Mouse (Mus musculus) thymus, adult 18-20 months (tissue): ENCODE data around the gene Scarb1.

Experiments
- DNase-seq, 2 experiments: peaks; one replicate each; pipeline ENCODE4 v3.0.0; 2022; ENCODE audit warnings: mixed read lengths in 2 of 2

Scarb1 gene

GRCm38 (mm10) chr5:125303055-125303454 lies 37.8 kb downstream of the Scarb1 start:
- DNase-seq, result no peak

- DNase-seq, result no peak
These were observed 42.7 kb downstream of the Scarb1 start for GRCm38 (mm10) chr5:125298234-125298633.

DNA sequence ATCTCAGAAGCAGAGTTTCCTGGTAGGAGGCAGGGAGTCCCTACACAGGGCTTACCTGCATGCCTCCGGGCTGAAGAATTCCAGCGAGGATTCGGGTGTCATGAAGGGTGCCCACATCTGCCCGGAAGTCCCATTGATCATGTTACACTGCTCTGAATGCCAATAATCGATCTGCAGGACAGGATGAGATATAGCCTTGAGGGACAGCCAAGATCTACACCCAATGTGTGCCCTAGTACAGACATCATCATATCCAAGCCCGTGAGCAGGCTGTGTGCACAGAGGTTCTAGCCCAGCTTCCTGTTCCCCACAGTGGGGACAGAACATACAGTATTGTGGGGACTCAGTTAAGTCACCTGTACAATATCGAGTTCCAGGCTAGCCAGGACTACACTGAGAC lies 43.7 kb downstream of the Scarb1 start:
- no peak for DNase-seq

- no peak for DNase-seq
These were observed 47.9 kb downstream of the Scarb1 start for GRCm38 (mm10) chr5:125292951-125293350.

GRCm38 (mm10) chr5:125291895-125292294 lies 49.0 kb downstream of the Scarb1 start:
- no peak for DNase-seq

DNA sequence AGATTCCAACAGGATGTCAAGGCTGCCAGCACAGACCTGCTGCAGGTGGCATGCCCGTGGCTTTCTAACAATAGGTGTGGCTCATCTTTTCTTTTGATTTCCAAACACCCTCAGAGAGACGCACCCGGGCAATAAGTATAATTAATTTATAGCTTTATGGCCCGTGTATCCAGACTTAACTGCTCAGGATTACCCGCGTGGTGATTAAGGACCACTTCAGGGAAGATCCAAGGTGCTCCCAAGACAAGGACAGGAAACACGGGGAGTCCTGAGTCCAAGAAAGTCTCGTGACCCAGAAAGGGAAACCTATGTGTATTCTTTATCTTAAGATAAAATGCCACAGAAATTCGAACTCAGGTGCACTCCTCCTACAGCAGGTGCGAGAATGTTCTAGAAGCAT lies 49.5 kb downstream of the Scarb1 start:
- DNase-seq, result no peak

DNA sequence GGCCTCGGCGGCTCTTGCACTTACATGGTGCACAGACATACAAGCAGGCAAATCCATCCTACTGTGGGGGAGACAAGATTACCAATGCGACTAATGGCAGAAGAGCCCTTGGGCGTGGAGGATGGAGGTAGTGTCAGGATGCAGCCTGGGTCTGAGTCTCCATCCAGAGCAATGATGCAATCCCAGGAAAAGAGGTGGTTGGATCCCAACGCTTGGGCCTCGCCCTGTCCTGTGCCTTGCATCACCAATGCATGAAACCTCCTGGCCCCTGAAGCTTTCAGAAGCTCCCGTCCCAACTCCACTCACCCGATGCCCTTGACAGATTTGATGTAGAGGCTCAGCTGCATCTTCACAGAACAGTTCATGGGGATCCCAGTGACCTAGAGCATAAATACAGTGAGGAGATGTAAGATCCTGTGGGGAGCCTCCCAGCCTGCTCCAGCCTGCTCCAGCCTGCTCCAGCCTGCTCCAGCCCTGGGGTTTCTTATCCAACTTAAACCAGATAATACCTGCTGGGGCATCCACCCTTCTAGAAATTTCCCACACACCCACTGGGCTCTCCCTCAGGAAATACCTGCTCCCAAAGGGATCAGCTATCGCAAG lies 53.7 kb downstream of the Scarb1 start:
- DNase-seq, result no peak

GRCm38 (mm10) chr5:125286090-125286489 lies 54.8 kb downstream of the Scarb1 start:
- no peak for DNase-seq

DNA sequence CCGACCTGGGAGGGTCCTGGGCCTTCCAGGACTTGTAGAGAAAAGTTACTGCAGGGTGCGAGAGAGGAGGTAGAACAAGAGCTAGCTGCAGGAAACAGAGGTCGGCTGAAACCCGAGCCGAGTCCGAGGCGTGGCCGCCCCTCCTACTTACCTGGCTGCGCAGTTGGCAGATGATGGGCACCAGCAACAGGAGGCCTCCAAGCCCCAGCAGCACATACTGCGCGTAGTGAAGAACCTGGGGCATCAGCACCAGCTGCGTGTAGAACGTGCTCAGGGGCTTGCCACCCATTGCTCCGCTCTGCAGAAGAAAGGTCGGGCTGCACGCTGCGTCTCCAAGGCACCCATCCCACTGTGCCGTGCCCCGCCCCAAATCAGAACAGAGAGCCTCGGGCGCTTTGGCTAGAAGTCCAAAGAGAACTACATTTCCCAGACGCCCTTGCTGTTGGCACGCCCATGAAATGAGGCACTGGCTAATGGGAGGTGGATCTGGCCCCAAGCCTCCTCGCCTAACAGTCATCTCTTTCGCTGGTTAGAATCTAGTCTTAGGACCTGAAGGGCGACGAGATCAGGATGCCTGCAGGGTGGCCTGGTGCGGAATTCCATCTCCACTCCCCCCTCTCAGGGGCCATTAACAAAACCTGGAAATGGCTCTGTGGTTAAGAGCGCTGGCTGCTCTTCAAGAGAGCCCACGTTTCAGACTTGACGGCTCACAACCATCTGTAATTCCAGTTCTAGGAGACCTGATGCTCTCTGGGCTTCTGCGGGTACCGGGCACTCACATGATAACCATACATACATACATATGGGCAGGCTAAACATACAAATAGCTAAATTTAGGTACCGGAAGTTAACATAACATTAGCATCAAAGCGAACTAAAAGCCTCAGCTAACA lies 56.9 kb downstream of the Scarb1 start:
- no peak for DNase-seq

GRCm38 (mm10) chr5:125279216-125279615 lies 61.7 kb downstream of the Scarb1 start:
- no peak for DNase-seq

GRCm38 (mm10) chr5:125278314-125278713 lies 62.6 kb downstream of the Scarb1 start:
- no peak for DNase-seq

DNA sequence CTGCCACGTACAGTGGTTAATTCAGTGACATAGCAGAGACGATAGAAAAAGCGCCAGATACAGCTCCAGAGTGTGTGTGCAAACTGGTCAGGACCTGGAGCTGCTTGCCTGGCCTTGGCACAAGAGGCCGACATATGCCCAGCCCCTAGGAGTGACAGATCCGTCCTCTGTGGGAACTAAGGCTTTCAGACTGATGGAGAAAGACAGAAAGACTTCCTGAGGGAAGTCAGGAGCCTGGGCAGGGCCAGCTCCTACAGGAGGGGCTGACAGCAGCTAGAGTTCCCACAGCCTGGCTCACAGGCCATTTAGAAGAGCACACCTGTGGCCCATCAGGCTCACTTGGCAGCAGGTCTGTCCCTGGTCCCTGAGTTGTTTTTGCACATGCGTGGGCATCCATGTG lies 63.6 kb downstream of the Scarb1 start:
- DNase-seq, result no peak

GRCm38 (mm10) chr5:125276765-125277164 lies 64.1 kb downstream of the Scarb1 start:
- DNase-seq, result no peak

- no peak for DNase-seq
These were observed 65.6 kb downstream of the Scarb1 start for GRCm38 (mm10) chr5:125275315-125275714.

DNA sequence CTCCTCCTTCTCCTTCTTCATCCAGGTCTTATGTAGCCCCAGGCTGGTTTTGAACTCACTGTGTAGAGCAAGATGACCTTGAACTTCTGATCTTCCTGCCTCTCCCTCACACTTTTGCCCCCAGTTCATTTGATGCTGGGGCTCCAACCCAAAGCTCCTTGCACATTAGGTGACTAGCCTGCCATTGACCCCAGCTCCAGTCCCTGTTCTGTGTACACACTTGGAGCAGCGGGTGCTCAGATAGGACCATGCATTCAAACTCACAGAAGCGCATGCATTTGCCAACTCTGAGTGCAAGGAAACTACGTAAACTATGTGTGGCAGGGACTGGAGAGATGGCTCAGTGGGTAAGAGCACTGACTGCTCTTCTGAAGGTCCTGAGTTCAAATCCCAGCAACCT lies 66.1 kb downstream of the Scarb1 start:
- no peak for DNase-seq

DNA sequence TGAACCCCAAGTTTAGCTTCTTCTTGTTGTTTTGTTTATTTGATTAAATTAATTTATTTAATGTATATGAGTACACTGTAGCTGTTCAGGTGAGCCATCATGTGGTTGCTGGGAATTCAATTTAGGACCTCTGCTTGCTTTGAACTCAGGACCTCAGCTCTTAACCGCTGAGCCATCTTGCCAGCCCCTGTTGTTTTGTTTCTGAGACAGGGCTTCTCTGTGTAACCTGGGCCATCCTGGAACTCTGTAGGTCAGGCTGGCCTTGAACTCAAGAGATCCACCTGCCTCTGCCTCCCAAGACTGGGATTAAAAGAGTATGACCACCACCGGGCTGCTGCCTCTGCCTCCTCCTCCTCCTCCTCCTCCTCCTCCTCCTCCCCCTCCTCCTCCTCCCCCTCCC lies 66.7 kb downstream of the Scarb1 start:
- no peak for DNase-seq

DNA sequence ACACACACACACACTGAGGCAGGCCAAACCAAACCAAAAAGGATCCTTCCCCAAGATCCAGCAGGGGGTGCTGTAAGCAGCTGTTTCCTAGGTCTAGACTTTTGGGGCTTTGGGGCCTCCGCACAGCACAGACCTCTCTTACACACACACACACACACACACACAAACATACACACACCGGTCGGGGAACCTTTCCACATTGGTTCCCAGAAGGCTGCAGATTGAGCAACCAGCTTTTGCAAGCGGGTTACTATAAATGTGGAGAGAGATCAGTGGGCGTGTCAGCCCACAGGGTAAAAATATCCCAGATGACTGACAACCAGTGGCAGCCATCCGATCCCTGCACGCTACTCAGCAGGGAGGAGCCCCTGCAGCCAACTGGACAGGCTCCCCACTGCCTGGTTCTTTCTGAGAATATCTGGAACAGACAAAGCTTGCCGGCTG lies 67.2 kb downstream of the Scarb1 start:
- DNase-seq, result peak in 1 of 2 experiments; percentile 17

DNA sequence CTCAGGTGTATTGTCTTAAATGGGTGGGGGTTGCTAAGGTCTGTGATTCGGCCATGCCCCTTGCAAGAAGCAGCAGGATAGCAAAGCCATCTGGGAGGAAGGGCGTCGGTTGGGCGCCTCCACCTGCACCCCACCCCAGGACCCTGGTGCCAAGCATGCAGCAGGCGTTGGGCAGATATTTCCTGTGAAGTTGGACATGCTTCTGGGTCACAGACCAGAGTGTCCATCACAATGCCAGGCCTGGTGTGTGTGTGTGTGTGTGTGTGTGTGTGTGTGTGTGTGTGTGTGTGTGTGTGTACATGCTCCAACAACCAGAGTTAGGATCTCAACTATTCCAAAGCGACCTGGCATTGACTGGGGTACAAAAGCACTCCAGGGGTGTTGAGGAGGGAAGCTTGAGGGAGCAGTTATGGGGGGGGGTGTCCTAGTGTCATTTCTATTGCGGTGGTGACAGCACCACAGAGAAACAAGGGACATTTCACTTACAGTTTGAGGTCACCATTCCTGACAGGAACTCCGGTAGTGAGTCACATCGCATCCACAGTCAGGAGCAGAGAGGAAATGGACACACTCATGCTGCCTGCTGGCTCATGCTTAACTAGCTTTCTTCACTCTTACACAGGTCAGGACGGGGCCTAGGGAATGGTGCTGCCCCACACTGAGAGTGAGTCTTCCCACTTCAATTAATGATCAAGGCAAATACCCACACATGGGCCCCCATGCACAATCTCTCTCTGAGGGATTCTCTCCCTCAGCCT lies 68.5 kb downstream of the Scarb1 start:
- no peak for DNase-seq

DNA sequence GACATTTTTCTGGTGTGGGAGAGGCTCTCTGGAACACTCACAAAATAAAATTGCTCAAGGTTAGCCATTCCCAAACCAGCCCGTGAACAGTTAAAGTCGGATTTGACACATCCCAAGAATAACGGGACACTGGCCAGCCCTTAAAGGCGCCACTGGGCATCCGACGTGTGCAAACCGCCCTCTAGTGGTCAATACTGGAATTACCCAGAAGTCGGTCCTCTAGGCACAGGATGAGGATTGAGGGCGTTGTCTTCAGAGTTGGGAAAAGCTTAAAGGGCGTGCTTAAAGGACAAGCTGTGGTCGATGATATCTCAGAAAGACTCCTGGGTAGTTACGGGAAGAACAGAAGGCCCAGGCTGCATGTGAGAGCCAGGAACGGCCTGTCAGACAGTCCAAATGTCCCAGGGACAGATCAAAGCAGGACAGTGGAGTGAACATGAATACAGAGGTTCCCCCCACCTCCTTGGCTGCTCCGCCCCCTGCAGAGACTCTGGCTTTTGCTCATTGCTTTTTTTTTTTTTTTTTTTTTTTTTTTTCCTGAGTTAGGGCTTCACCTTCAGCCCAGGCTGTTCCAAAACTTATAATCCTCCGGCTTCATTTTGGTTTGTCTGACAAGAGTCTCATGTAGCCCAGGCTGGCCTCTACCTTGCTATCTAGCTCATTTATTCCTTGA lies 69.2 kb downstream of the Scarb1 start:
- peak; percentile 20 to 46 for DNase-seq

DNA sequence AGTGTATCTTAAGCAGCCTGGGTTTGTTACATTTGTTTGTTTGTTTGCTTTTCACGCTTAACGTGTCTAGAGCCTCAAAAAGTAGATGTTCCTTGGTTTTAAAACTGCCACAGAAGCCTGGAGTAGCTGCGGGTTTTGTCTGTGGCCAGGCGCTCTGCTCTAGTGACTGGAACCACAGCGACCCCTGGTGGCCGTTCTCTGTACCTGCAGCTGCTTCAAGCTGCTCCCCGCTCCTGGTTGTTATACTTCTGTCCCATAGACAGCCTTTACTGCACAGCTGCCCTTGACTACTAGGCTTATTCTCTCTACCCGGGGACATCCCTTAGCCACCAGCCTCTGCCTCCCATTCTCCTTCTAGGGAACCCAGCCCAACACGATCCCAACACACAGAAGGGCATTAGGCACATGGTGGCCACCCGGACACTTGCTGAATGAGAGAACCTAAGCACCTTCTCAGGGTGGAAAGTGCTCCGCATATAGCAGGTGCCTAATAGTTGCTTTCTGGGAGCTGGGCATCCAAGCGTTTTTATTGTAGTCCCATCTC lies 70.2 kb downstream of the Scarb1 start:
- DNase-seq, result peak; percentile 26 to 33

- DNase-seq, result no peak
These were observed 71.1 kb downstream of the Scarb1 start for GRCm38 (mm10) chr5:125269836-125270235.

GRCm38 (mm10) chr5:125269399-125269798 lies 71.5 kb downstream of the Scarb1 start:
- no peak for DNase-seq
